Mouse (Mus musculus): ENCODE measurements around the gene Sf3b4. TPM values are rescaled to one million over a fixed set of nuclear protein-coding genes. Genes with fewer than 3 reads are reported as not detected.
"Not testable (repeated sequence)": the region's sequence is repeated elsewhere in the genome, so short reads cannot be mapped to it uniquely, and the experiment has no call there.

Sf3b4 gene
- polyA plus RNA-seq, 1 experiment from 2014 or later: 59.4 TPM

DNA sequence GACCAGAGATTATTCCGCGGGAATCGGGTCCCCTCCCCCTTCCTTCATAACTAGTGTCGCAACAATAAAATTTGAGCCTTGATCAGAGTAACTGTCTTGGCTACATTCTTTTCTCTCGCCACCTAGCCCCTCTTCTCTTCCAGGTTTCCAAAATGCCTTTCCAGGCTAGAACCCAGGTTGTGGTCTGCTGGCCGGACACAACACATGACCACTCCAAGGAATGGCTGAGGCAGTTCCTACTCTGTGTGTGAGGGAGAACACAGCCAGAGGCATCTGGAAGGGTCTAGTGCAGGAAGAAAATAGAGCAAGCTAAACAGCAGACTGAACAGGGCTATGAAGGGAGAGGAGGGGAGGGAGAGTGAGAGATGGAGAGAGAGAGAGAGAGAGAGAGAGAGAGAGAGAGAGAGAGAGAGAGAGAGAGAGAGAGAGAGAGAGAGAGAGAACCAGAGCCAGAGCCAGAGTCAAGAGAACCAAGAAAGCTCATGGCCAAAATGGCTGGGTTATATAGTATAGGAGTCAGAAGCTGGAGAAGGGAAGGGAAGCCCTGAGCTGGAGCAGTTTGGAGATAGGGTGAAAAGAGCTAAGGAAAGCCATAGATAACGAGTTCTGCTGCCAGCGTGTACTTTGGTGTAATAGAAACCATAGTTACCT lies 26.6 kb downstream of the Sf3b4 start:
- H3K36me3 ChIP-seq (ENCODE audit: control insufficient read depth, insufficient read depth); H3K27me3 ChIP-seq (ENCODE audit: control insufficient read depth, insufficient read depth, low read depth, low read length); H3K4me2 ChIP-seq (ENCODE audit: low read depth, low read length); H3K9me3 ChIP-seq (replicated peaks; ENCODE audit: control insufficient read depth, low read length); H3K4me3 ChIP-seq (ENCODE audit: low read depth, low read length); H3K9ac ChIP-seq (ENCODE audit: low read depth, low read length); H3K27ac ChIP-seq (ENCODE audit: low read length); ATAC-seq (ENCODE audit: low read depth): not testable (repeated sequence)
- WGBS (ENCODE audit: insufficient replicate concordance): 7% methylated on average over 7 of the region's 8 CpGs
- H3K4me1 ChIP-seq (ENCODE audit: control insufficient read depth, low read depth, low read length): peaks cover 22% of the 10 kb centered on the region

GRCm38 (mm10) chr3:96199731-96200130 lies 27.6 kb downstream of the Sf3b4 start:
- H3K9ac ChIP-seq (ENCODE audit: low read depth, low read length): no peak overlapping the region
- WGBS (ENCODE audit: insufficient replicate concordance): 48% methylated on average over 2 of the region's 2 CpGs
- H3K4me1 ChIP-seq (ENCODE audit: control insufficient read depth, low read depth, low read length): peaks cover 22% of the 10 kb centered on the region
- ATAC-seq (ENCODE audit: low read depth): no peak
- no peak overlapping the region for H3K4me2 ChIP-seq (ENCODE audit: low read depth, low read length)
- H3K9me3 ChIP-seq (replicated peaks; ENCODE audit: control insufficient read depth, low read length): no peaks in the 10 kb centered on the region
- H3K27ac ChIP-seq (ENCODE audit: low read length): no peak overlapping the region
- no peak overlapping the region for H3K4me3 ChIP-seq (ENCODE audit: low read depth, low read length)
- no peaks in the 10 kb centered on the region for H3K36me3 ChIP-seq (ENCODE audit: control insufficient read depth, insufficient read depth)
- no peaks in the 10 kb centered on the region for H3K27me3 ChIP-seq (ENCODE audit: control insufficient read depth, insufficient read depth, low read depth, low read length)

GRCm38 (mm10) chr3:96207819-96208218 lies 35.7 kb downstream of the Sf3b4 start:
- no peak for ATAC-seq (ENCODE audit: low read depth)
- Histone ChIP-seq H3K4me2 (ENCODE audit: low read depth, low read length) (no peak overlapping the region), H3K4me3 (ENCODE audit: low read depth, low read length) (no peak overlapping the region), H3K4me1 (ENCODE audit: control insufficient read depth, low read depth, low read length) (no peaks in the 10 kb centered on the region; the same call in 1 of the 2 replicates), H3K9me3 (replicated peaks; ENCODE audit: control insufficient read depth, low read length) (no peaks in the 10 kb centered on the region), H3K27ac (ENCODE audit: low read length) (no peak overlapping the region), H3K27me3 (ENCODE audit: control insufficient read depth, insufficient read depth, low read depth, low read length) (no peaks in the 10 kb centered on the region), H3K9ac (ENCODE audit: low read depth, low read length) (no peak overlapping the region), H3K36me3 (ENCODE audit: control insufficient read depth, insufficient read depth) (no peaks in the 10 kb centered on the region)
- WGBS (ENCODE audit: insufficient replicate concordance): 64% methylated on average over 3 of the region's 3 CpGs

DNA sequence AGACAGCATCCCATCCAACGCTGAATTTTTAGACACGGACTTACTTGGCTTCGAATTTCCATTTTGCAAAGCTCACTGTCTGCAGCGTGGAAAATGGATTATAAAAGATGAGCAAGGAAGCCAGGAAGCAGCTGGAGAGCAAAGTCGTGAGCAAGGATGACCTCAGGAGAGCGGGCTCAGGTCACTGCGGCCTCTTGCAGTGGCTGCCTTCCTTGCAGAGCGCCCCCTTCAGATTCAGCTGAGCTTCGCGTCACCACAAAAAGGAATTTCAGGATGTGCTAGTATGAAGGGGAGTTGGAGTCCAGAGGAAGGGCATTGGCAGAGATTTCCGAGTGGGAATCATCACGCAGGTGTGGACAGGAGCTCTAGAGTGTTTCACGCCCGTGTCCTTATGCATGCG lies 37.1 kb downstream of the Sf3b4 start:
- H3K4me1 ChIP-seq (ENCODE audit: control insufficient read depth, low read depth, low read length): no peaks in the 10 kb centered on the region; the same call in 1 of the 2 replicates
- no peaks in the 10 kb centered on the region for H3K9me3 ChIP-seq (replicated peaks; ENCODE audit: control insufficient read depth, low read length)
- H3K36me3 ChIP-seq (ENCODE audit: control insufficient read depth, insufficient read depth): no peaks in the 10 kb centered on the region
- ATAC-seq (ENCODE audit: low read depth): no peak
- no peak overlapping the region for H3K4me2 ChIP-seq (ENCODE audit: low read depth, low read length)
- H3K27ac ChIP-seq (ENCODE audit: low read length): no peak overlapping the region
- no peak overlapping the region for H3K9ac ChIP-seq (ENCODE audit: low read depth, low read length)
- H3K27me3 ChIP-seq (ENCODE audit: control insufficient read depth, insufficient read depth, low read depth, low read length): no peaks in the 10 kb centered on the region
- no peak overlapping the region for H3K4me3 ChIP-seq (ENCODE audit: low read depth, low read length)
- 32% methylated on average over 15 of the region's 15 CpGs for WGBS (ENCODE audit: insufficient replicate concordance)

- H3K27ac ChIP-seq (ENCODE audit: low read length): peak overlapping the region; percentile 99
- peak overlapping the region; percentile 79 for H3K9ac ChIP-seq (ENCODE audit: low read depth, low read length)
- ATAC-seq (ENCODE audit: low read depth): no peak
- peaks cover 26% of the 10 kb centered on the region for H3K4me1 ChIP-seq (ENCODE audit: control insufficient read depth, low read depth, low read length)
- 0% methylated on average over 12 of the region's 12 CpGs for WGBS (ENCODE audit: insufficient replicate concordance)
- peak overlapping the region; percentile 68 for H3K4me3 ChIP-seq (ENCODE audit: low read depth, low read length)
- H3K9me3 ChIP-seq (replicated peaks; ENCODE audit: control insufficient read depth, low read length): no peaks in the 10 kb centered on the region
- peak overlapping the region; percentile 81 for H3K4me2 ChIP-seq (ENCODE audit: low read depth, low read length)
- no peaks in the 10 kb centered on the region for H3K36me3 ChIP-seq (ENCODE audit: control insufficient read depth, insufficient read depth)
- no peaks in the 10 kb centered on the region for H3K27me3 ChIP-seq (ENCODE audit: control insufficient read depth, insufficient read depth, low read depth, low read length)
These were observed 47.1 kb downstream of the Sf3b4 start for GRCm38 (mm10) chr3:96219191-96219641.

GRCm38 (mm10) chr3:96219661-96220130 lies 47.6 kb downstream of the Sf3b4 start, which contains the start of the genes Bola1 and Hist2h2ab:
TSS of gene Bola1 (minus strand) at chr3:96219709.
TSS of gene Hist2h2ab (plus strand) at chr3:96219865.
- H3K4me2 ChIP-seq (ENCODE audit: low read depth, low read length): peak within 1 kb of the TSS; percentile 81
- under 1% methylated on average over 37 of the region's 37 CpGs for WGBS (ENCODE audit: insufficient replicate concordance)
- H3K36me3 ChIP-seq (ENCODE audit: control insufficient read depth, insufficient read depth): no peaks in the 10 kb centered on the region
- H3K4me1 ChIP-seq (ENCODE audit: control insufficient read depth, low read depth, low read length): peaks cover 29% of the 10 kb centered on the region
- peak within 1 kb of the TSS; percentile 99 for H3K27ac ChIP-seq (ENCODE audit: low read length)
- H3K4me3 ChIP-seq (ENCODE audit: low read depth, low read length): peak within 1 kb of the TSS; percentile 68
- no peaks in the 10 kb centered on the region for H3K27me3 ChIP-seq (ENCODE audit: control insufficient read depth, insufficient read depth, low read depth, low read length)
- peak within 1 kb of the TSS; percentile 79 for H3K9ac ChIP-seq (ENCODE audit: low read depth, low read length)
- no peaks in the 10 kb centered on the region for H3K9me3 ChIP-seq (replicated peaks; ENCODE audit: control insufficient read depth, low read length)
- ATAC-seq (ENCODE audit: low read depth): peak; percentile 58

- H3K36me3 ChIP-seq (ENCODE audit: control insufficient read depth, insufficient read depth); ATAC-seq (ENCODE audit: low read depth); H3K9me3 ChIP-seq (replicated peaks; ENCODE audit: control insufficient read depth, low read length); H3K27me3 ChIP-seq (ENCODE audit: control insufficient read depth, insufficient read depth, low read depth, low read length): not testable (repeated sequence)
- Histone ChIP-seq H3K9ac (ENCODE audit: low read depth, low read length) (peak overlapping the region; percentile 79), H3K27ac (ENCODE audit: low read length) (peak overlapping the region; percentile 99), H3K4me3 (ENCODE audit: low read depth, low read length) (peak overlapping the region; percentile 68), H3K4me1 (ENCODE audit: control insufficient read depth, low read depth, low read length) (peaks cover 34% of the 10 kb centered on the region), H3K4me2 (ENCODE audit: low read depth, low read length) (peak overlapping the region; percentile 81)
- WGBS (ENCODE audit: insufficient replicate concordance): under 1% methylated on average over 27 of the region's 47 CpGs
These were observed 48.1 kb downstream of the Sf3b4 start for GRCm38 (mm10) chr3:96220131-96220764.

- peak within 1 kb of the TSS; percentile 99 for H3K27ac ChIP-seq (ENCODE audit: low read length)
- under 1% methylated on average over 43 of the region's 43 CpGs for WGBS (ENCODE audit: insufficient replicate concordance)
- no peaks in the 10 kb centered on the region for H3K36me3 ChIP-seq (ENCODE audit: control insufficient read depth, insufficient read depth)
- peaks cover 36% of the 10 kb centered on the region for H3K4me1 ChIP-seq (ENCODE audit: control insufficient read depth, low read depth, low read length)
- H3K4me2 ChIP-seq (ENCODE audit: low read depth, low read length): peak within 1 kb of the TSS; percentile 81
- peak; percentile 90 for ATAC-seq (ENCODE audit: low read depth)
- peak within 1 kb of the TSS; percentile 83 for H3K9ac ChIP-seq (ENCODE audit: low read depth, low read length)
- H3K9me3 ChIP-seq (replicated peaks; ENCODE audit: control insufficient read depth, low read length): no peaks in the 10 kb centered on the region
- H3K27me3 ChIP-seq (ENCODE audit: control insufficient read depth, insufficient read depth, low read depth, low read length): no peaks in the 10 kb centered on the region
- H3K4me3 ChIP-seq (ENCODE audit: low read depth, low read length): peak within 1 kb of the TSS; percentile 68
These were observed 48.9 kb downstream of the Sf3b4 start, which contains the start of the genes Hist2h2ac and Hist2h2be for GRCm38 (mm10) chr3:96220765-96221639. TSS of gene Hist2h2ac (minus strand) at chr3:96220880. TSS of gene Hist2h2be (plus strand) at chr3:96221119.

Measured in liver, embryonic 16.5 days (tissue).